Mouse (Mus musculus) olfactory bulb, adult 2 months (tissue): Measurements from ENCODE around the gene Phf6.

Experiments used
- CTCF ChIP-seq: fragments of 200-500 bp; IDR thresholded peaks from 2 replicates; pipeline ENCODE4 v1.5.1; 2012; ENCODE audit warnings: low read depth, mild to moderate bottlenecking, low read length, moderate library complexity; ENCODE audit not compliant: insufficient read depth
- POLR2A ChIP-seq: fragments of 200-500 bp; IDR thresholded peaks from 2 replicates; pipeline ENCODE4 v1.6.1; 2012; ENCODE audit warnings: mild to moderate bottlenecking, low read depth, low read length, moderate library complexity; ENCODE audit not compliant: insufficient read depth

DNA sequence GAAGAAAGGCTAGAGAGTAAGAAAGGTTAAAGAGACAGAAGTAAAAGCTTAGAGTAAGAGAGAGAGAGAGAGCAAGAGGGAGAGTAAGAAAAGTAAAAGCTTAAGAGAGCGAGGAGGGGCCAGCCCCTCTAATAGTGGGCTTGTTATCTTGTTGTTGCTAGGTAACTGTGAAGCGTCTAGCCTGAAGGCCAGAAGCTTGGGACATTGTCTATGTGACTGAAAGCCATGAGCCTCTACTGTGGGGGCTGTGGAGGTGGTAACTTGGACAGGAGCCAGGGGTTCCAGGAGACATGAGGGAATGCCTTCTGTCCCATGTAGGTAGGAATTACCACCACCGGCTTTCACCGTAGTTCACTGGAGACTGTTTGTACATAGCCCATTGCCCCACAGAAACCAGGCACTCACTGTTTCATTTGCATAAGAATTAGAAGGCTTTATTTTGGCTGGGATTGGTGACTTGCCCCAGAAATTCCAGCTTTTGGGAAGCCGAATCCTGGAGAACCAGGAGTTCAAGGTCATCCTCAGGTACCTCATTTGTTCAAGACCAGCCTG, 49.6 kb downstream of the Phf6 start:
- TF ChIP-seq CTCF (no peak), POLR2A (no peak)
